Mouse (Mus musculus): ENCODE measurements around the gene Rfc2.

Rfc2 gene

DNA sequence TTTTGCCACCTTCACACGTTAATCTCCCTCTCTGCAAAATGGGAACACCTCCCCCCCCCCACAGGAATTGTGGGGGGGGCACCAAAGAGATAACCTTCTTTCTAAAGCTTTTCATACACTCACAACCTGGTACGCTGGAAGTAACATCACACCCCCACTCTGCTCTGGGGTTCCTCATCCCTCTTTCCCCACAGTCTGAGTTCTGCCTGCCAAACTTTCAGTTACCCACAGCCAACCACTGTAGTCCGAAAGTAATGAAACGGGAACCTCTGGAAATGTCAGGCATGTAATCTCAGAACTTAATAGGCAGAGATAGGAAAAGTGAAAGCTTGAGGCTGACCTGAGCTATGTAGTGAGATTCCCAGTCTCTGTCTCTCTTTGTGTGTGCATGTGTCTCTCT lies 13.7 kb upstream of the Rfc2 start:
- DNase-seq, result no peak

DNA sequence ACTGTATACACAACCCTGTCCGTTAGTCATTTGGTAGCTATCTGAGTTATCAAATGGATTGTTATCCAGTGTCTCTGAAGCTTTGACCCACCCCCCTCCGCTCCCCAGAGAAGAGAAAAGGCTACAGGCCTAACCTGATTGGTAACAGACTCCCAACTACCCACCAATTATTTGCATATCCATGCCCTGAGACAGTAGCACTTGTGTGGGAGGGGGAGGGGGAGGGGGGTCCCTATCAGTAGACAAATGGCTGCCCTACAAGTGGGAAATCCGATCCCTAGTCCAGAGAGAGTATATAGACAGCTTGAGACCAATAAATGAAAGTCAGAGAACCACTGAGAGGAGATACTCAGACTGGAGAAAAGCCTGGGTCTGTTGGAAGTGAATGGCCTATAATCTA lies 13.1 kb upstream of the Rfc2 start:
- no peak for DNase-seq

DNA sequence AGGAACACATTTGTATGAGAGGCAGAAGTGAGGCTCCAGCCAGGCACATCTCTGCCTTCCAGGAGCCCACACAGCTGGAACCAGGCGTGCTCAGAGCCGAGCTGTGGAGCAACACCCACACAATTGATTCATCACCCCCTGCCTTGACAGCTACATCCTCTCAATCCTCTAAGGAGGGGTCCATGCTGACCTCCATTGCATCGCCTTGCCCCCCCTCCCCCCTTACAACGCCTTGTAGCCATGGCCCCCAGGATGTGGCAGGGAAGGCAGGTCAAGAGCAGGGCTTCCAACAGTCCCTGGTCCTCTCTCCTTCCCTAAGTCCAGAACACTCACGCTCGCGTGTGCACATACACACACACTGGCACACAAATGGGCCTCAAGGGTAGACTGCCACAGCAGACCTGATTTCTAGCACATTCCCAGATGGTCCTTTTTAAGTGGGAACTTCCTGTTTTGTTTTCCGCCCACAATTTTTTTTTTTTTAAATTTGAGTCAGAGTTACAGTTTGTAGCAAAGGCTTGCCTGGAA lies 12.1 kb upstream of the Rfc2 start:
- peak in 1 of 2 experiments; percentile 65 for DNase-seq

DNA sequence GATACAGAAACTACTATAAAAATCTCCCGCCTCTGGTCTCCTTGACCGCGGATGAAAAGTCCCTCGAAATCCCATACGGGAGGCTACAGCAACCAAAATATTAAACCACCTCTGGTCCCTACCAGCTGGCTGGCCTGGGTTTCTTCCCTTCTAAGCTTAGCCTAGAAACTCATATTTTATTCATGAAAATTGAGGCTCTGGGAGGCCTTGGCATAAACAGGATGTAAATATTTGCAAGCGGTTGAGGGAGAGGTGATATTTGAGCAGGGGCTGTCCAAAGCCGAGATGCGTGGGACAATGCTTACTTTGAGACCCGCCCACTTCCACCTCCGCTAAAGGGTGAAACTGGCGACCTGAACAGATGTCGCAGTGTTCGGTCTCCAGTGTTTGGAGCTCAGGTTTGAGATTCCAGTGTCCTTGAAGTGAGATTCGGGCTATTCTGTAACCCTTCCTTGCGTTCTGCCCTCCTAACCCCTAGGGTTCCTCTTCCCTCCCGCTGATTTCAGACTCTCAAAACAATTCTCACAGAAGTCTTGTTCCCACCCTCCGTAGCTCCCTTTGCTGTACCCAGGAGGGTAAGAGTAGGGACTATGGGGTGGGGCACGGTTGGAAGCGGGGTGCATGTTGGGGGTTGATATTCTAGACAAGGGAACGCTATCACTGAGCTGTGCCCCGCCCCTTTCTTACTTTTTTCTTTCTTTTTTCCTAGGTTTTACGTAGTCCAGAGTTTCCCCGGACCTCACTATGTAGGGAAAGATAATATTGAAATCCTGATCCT lies 9.2 kb upstream of the Rfc2 start:
- DNase-seq, result peak; percentile 60 to 63

DNA sequence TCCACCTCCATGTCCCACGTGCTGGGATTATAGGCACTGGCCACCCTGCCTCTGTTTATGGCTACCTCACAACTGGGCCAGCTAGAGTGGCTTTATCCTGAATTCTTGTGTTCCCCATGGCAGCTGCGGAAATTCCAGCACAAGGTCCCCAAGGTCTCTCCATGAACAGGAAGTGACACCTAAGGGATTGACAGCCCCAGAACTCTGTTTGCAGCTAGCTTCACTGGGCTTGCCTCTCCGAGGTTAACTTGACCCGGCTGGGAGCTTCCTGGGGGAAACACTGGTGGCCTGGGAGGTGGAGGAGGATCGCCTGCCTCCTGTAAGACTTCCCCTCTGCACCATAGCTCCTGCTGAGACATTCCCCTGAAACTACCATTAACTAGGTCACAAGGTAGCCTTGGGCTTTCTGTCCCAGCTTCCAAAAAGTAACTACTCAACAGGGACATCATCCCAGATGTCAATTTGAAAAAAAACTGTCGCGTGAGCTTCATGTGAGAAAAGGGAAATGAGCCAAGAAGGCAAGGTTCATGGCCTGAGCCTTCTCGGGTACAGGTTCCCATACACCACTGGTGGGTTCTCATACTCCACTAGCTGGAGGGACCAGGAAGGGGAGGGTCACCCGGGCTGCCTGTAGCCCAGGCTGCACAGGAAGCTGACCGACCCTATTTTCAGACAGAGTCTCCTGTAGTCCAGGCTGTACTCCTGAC lies 8.5 kb upstream of the Rfc2 start:
- peak; percentile 33 to 52 for DNase-seq

DNA sequence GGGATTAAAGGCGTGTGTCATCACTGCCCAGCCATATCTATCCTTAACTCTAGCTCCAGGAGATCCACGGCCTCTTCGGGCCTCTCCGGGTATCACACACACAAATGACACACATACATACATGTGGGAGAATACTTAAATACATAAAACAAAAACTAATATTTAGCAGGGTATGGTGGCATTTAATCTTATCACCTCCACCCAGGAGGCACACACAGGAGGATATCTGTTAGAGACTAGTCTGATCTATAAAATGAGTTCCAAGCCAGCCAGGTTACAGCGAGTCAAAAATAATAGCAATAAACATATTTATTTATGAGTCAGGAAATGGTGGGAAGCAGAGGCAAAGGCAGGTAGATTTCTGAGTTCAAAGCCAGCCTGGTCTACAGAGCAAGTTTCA lies 5.3 kb upstream of the Rfc2 start:
- no peak for DNase-seq

DNA sequence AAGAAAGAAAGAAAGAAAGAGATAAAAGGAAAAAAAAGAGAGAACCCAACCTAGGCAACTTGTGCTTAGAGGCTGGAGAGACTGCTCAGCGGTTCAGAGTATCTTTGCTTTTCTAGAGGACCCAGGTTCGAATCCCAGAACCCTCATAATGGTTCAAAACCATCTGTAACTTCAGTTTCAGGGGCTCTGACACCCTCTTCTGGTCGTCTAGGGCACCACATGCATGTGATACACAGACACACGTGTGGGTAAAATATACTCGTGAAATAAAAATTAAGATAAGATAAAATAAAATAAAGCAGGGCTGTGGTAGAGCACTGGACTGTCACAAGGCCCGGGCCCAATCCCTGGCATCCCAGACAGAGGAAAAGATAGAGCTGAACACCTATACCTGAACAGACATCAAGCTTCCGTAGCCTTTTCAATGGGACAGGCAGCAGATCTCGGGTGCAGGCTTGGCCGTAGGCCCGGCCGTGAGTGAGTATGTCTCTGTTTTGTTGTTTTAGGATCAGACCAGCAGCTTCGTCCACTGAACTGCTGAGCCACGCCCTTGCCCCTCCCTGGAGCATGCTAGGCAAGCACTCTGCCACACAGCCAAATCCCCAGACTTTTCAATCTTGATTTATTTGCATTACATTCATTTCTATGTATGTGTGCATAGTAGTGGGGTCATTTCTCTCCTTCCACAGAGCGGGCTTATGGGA lies 4.5 kb upstream of the Rfc2 start:
- no peak for DNase-seq

DNA sequence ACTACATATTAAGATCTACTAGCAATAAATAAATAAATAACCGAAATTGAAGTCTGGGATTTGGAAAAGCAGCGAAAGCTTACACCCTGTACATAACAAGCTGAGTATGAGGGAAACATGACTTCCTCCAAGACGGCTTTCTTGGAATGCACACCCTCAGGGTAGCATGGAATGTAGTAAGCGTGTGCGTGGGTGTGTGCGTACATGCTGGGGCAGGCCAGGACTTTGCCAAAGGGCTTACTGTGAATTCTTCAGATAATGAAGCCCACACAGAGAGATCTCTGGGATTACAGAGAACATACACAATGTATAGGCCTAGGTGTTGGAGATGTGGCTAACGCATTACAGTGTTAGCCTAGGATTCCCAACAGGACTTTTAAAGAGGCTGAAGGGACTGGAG lies 3.6 kb upstream of the Rfc2 start:
- DNase-seq, result no peak

DNA sequence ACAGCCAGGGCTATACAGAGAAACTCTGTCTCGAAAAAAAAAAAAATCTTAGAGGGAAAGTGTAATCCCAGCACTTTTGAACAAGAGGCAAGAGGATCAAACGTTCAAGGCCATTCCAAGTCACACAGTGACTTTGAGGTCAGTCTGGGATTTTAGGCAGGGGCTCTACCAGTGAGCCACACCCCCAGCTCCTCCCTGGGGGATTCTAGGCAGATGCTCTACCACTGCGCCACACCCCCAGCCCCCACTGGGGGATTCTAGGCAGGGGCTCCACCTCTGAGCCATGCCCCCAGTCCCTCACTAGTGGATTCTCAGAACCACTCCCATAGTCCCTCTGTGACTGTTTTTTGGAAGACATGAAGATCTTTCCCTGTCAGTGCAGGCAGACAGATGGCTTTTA lies 2.0 kb upstream of the Rfc2 start:
- DNase-seq, result no peak

DNA sequence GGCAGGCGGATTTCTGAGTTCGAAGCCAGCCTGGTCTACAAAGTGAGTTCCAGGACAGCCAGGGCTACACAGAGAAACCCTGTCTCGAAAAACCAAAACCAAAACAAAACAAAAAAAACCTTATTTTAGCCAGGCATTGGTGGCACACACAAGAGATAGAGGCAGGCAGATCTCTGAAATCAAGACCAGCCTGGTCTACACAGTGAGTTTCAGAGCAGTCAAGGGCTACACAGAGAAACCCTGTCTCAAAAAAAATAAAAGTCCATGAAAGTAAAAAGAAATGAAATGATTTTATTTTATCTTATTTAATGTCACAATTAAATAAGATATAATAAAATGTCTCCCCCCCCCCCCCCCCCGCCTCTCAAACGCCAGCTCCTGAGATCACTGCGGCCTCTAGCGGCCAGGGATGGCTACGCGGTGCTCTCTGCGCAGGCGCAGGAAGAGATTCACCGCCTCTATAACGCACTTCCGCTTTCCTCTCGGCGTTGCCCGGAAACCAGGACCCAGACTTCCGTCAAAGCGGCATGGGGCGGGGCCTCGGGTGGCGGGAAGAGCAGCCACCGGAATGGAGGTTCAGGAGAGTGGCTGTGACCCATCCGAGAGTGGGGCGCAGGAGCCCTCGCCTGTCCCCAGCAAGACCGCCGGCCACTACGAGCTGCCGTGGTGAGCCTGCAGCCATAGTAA lies 1.2 kb downstream of the Rfc2 start:
- DNase-seq, result peak; percentile 97 to 98

DNA sequence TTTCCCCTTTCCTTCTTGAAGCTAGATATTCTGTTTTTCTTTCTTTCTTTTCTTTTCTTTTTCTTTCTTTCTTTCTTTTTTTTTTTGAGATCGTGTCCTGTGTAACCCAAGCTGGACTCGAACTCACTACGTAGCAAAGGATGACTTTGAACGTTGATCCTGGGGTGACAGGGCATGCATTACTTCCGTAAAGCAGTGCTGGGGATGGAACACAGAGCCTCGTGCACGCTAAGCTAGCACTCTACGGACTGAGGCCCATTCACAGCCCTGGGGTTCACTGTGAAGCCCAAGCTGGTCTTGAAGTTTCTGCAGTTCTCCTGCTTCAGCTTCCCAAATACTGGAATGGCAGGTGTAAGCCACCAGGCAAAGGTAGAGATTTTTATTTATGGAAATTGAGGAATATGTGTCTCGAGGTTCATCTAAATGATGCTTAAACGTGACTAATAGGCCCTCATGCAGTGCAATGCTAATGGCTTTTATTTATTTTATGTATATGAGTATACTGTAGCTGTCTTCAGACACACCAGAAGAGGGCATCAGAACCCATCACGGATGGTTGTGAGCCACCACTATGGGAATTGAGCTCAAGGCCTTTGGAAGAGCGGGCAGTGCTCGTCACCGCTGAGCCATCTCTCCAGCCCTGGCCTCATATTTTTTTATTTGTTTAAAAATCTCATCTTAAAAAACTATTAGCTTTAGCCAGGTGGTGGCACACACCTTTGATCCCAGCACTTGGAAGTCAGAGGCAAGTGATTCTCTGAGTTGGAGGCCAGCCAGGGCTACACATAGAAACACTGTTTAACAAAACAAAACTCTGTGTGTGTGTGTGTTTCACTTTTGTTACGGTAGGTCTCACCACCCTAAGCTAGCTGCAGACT lies 2.1 kb downstream of the Rfc2 start:
- no peak for DNase-seq

DNA sequence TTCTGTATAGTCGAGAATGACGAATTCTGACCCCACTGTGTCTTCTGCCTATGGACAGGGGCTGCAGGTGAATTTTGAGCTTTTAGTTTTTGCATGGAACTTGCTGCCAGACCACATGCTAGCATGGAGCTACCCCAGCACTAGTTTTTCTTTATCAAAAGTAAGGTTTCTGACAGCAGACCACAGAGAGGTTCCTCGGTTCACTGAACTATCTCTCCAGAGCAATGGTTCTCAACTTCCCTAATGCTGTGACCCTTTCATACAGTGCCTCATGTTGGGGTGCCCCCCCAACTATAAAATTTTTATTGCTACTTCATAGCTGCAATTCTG lies 2.7 kb downstream of the Rfc2 start:
- DNase-seq, result no peak

DNA sequence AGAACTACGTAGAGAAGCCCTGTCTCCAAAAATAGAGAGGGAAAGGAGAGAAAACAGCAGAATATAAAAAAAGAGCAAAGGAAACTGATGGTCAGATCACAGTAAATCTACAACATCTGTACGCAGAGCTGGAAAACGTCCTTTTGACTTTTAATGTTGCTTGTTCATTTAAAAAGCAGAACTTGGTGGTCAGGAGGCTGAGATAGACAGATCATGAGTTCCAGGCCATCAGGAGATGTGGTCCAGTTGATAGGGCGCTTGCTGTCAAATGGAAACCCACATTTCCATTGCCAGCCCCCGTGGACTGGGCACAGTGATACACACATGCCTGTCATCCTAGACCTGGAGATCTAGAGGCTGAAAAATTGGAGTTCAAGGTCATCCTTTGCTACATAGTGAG lies 3.6 kb downstream of the Rfc2 start:
- DNase-seq, result no peak

DNA sequence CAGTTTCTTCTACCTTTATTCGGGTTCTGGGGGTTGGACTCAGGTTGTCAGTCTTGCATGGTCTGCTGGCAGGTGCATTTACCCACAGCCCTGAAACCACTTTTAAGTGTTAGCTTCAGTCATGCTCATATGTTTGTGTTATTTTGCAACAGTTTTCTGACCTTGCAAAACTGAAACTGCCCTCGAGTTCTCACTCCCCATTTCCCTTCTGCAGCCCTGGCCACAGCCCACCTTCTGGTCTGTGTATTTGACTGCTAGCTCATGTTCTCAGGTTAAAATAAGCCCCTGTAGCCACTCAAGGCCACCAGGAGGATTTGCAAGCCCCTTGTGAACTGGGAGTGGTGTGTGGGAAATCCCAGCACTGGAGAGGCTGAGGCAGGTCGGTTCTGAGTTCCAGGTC lies 8.7 kb downstream of the Rfc2 start:
- DNase-seq, result no peak

DNA sequence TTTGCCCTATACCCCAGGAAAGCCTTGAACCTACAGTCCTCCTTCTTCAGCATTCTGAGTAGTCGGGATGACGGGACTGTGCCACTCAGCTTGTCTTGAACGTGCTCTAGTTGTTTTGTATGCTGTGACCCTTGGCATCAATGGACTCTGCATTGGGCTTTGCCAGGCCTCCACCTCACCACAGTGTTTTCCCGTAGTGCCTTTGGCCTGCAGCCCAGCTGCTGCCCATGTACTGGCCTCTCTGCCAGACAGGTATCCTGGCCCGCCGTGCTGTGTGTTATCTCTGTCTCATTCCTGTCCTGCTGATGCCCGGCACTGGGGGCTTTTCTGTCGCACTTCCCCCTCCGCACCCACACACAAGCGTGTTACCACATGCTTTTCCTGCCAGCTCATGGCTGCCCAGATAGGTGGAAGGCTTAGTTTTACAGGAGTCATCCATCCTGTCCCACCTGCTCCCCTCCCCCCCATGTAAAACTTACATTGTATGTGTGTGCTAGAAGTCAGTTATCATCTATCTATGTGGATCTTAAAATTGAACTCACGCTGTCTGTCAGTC lies 10.9 kb downstream of the Rfc2 start:
- no peak for DNase-seq

DNA sequence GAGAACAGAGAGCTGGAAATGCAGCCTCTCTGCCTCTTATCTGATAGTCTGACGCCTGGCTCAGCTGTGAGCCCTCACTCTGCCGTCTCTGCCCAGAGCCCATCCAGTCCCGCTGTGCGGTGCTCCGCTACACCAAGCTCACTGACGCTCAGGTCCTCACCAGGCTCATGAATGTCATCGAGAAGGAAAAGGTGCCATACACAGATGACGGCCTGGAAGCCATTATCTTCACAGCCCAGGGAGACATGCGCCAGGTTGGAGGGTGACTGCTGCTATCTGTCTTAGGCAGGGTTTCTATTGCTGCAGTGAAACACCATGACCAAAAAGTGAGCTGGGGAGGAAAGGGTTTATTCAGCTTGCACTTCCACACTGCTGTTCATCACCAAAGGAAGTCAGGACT lies 11.9 kb downstream of the Rfc2 start:
- no peak for DNase-seq

DNA sequence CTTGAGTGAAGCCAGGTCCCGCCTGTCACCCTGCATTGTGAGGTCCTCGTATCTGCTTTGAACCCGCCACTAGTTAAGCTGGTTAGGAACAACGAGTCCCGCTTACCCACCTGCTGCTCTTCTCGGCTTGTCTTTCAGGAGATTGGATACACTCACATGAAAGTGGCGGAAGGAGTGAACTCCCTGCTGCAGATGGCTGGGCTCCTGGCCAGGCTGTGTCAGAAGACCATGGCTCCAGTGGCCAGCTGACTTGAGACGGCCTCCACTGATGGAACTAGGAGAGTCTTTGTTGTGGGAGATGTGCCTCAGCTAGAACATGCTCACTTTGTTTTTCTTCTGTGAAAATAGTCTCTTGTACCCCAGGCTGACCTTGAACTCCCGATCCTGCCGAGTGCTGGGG lies 16.5 kb downstream of the Rfc2 start:
- DNase-seq, result no peak

DNA sequence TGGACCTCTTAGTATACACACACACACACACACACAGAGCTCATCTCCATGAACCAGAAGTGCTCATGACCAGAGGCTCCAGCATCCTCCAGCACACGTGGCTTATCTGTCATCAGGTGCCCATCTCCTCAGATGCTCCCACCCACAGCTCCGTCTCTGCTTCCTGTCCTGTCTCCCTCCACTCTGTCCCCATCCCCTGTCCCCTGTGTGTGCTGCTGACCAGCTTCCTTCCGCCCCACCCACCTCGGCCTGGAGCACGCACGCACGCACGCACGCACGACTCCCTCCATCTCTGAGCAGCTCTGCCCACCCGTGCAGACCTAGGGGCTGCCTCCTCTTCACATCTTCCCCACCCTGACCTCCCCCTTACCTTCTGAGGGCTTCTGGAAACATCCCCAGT lies 23.2 kb downstream of the Rfc2 start:
- DNase-seq, result peak in 1 of 2 experiments; percentile 55

DNA sequence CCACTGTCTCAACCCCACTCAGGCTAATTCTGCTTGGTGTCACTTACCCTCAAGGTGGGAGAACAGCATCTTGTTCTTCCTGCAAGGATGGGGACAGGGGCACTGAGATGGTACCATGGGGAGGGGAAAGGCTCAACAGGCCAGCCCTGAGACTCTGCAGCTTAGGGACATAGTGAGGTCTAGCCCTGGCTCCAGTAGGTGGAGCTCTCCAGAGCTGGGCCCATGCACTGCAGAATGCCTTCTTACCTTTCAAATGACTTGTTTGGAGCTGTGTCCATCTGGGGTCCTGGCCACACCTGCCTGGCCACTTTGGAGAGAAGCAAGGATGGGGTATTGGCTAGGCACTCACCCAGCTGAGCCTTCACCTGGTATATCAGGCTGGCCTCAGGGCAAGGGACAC lies 25.1 kb downstream of the Rfc2 start:
- DNase-seq, result no peak

DNA sequence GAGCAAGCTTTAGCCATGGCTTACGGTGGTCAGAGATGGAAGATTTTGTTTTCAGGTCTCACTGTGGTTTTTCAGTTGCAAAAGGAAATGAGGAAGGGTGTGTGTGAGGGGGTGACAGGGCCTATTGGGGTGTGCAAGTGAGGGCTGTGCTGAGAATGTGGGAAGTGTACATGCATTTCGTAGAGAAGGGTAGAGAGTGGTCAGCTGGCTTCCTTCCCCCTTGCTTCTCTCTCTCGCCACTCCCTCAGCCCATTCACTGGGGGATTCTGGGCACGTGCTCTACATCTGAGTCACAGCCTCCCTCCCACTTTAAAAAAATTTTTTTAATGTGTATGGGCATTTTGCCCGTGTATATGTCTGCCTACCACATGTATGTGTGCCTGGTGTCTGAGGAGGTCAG lies 26.0 kb downstream of the Rfc2 start:
- DNase-seq, result peak; percentile 43 to 53

DNA sequence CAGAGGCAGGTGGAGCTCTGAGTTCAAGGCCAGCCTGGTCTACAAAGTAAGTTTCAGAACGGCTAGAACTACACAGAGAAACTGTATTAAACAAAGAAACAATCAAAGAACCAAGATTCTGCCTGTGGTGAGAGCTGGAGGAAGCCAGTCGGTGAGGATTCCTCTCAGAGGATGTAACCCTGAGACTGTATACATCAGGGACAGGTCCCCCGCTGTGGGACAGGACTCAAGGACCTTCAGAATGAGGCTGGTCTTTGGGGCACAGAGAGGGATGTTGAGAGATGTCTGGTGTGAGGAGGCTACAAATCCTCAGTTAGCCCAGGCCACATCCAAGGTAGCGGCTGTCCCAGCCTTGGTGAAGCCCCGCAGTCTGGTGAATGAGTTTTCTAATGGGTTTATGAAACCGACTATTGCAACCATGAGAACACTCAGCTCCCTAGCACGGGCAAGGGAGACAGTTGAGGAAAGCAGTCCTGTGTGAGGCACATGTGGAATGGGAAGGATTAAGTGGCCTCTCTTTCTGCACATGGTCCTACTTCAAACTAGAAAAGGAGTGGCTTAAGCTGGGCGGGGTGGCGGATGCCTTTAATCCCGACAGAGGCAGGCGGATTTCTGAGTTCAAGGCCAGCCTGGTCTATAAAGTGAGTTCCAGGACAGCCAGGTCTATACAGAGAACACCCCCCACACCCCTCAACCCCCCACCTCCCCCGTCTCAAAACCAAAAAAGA lies 28.9 kb downstream of the Rfc2 start:
- no peak for DNase-seq

Data from lung, postnatal 4 days (tissue).